Mouse (Mus musculus) stomach, postnatal 0 days (tissue): ENCODE results near the gene Speg.

ENCODE experiments used
- CTCF ChIP-seq: IDR thresholded peaks from 2 replicates; pipeline ENCODE4 v1.5.1; 2016; ENCODE audit warnings: antibody characterized with exemption, low read depth, mild to moderate bottlenecking, moderate library complexity
- EP300 ChIP-seq: optimal IDR thresholded peaks from 2 replicates; pipeline ENCODE3; 2016; ENCODE audit warnings: antibody characterized with exemption

DNA sequence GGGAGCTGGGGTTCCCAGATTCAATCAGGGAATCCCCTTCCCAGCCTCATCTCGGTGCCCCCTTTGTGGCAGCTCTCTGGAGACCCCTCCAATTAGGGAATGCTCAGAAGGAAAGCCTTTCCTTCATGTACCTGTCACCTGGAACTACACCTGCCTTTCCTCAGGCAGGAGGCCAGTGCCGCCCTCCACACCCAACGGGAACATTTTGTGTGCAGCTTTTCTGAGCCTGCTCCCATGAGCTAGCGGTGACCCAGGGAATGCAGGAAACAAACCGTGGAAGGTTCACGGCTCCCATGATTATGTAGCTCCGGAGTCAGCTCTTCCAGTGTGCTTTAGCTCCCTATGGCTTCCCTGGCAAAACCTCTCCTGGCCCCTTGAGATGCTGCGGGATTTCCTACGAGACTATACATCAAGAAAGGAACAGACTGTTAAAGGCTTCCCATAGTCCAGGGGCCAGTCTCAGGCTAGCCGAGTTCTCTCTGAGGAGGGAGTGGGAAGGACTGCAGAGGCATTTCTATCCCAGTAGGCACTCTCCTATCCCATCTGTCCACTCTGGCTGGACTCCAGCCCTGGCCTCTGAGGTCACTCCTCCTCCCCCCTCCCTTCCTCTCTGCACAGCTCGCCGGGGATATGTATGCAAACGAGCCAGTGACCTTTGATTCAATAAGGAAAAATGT lies 5.0 kb upstream of the Speg start:
- no peak for TF ChIP-seq CTCF
- TF ChIP-seq EP300: no peak
